Mouse (Mus musculus): ENCODE results near the gene Olfr653.

Gene Olfr653

DNA sequence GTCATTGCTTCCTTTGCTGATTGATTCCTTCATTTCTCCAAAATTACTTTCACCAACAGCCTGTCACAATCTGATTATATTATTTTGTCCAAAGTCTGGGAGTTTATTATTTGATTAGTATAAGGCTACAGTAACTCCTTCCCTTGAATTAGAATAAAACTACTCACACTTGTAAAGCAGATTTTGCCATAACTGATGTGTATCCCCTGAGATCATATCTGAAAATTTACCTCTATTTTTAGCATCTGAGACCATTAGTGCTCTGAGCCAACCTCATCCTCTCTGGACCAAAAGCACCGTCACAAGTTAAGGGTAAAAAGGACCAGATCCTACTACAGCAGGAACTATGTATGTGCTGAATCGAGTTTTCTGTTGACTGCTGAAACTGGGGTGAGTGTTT lies at the start of gene Olfr653:
Olfr653 (plus strand) TSS at position 301 of the 400 bp plus-strand sequence.
- DNase-seq (ENCODE audit: low read depth, low spot score) = no peak

DNA sequence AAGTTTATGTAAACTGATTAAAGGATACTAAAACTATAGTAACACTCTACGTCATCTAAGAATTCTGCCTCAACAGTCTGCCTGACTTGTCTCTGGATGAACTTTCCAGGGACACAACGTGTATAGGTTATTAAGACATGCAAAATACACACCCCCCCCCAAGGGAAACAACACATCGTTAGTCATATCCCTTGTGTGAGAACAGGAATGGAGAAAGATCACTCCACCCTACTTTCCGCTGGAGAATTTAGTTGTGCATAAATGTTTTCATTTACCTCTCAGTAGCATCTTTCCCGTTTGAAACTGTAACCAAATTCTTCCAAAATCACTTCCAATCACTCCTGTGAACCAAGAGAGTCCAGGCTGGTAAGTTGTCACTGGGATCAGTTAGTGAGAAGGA lies 27.3 kb upstream of the Olfr653 start, which contains the start of gene Olfr651:
Olfr651 (plus strand) TSS at position 301 of the 400 bp plus-strand sequence.
- no peak for DNase-seq (ENCODE audit: low read depth, low spot score)

DNA sequence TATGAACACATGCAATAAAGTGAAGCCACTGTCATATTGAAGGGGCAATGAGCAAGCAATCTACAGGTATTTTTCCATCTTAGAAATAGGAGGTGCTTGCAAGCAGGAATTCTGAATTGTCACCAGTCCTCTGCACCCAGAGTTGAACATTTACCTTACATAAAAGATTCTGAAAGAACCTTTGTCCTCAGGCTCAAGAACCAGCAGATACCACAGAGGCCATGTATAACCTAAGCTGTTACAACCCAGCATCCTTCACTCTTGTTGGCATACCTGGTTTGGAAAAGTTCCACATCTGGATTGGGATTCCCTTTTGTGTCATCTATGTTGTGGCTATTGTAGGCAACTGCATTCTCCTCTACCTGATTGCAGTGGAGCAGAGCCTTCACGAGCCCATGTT lies 24.4 kb upstream of the Olfr653 start:
- DNase-seq (ENCODE audit: low read depth, low spot score) = no peak

DNA sequence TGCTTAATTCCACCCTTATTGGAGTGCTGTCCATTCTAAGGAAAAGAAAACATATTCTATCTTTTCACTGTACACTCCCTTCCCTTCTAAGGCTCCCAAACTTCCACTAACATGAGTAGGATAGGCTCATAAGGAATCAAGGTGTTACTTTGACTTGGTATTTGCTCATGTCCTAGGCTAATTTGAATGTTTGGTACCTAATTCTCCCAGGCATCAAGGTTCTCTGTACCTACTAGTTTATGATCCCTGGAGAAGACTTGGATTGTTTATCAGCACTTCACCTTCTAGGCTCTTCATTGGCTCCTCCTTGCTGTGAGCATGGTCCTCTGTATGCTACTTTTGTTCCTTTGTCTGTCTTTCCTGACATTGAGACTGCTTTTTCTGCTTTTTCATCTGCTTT lies 16.5 kb upstream of the Olfr653 start, which contains the start of gene Olfr652:
Olfr652 (plus strand) TSS at position 301 of the 400 bp plus-strand sequence.
- DNase-seq (ENCODE audit: low read depth, low spot score) = no peak

DNA sequence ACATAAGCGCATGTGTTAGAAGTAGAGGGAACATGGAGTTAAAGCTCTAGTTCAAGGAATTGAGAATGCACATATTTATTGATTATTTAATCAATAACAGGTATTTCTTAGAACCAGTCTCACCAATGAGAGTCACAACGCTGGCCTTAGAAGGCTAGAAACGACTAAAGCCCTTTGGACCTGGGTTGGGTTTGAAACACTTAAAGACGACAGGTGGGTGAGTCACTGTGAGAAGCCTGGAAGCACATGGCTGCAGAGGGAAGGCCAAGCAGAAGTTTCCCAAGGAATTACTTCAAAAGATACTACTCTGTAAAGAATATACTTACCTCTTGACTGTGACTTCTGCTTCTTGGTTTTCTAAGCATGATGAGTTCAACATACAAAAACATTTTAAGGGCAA lies 3.7 kb downstream of the Olfr653 start:
- no peak for DNase-seq (ENCODE audit: low read depth, low spot score)

DNA sequence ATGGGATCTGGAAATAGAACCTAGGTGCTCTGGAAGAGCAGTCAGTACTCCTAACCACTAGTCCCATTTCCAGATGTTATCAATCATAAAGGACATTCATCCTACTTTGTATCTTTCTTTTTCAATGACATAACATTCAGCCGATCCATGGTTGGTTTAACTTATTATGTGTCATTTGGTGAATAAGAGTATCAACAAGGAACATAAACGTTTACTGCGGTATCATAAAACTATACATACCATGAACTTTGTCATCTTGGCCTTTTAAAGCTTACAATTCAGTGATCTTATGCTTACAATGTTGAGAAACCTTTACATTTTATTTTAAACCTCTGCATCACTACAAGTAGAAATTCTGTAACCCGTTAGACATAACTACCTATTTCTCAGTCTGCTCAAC lies 4.3 kb downstream of the Olfr653 start:
- no peak for DNase-seq (ENCODE audit: low read depth, low spot score)

DNA sequence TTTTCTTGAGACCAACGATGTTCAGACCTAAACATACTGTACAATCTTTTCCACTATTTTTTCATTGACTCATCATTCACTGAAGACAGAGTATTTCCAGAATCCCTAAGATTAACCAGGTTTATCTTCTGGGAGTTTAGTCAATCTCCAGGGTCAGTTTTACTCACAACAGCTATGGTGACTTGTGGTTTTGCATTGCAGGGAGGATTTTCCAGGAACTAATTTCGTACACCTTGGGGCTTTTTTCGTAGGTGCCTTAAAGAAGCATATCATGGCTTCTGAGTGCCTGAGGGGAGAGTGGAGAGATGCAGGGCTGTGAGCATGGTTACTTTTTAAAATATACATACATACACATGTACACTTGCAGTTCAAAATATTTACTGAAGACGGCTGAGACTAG lies 9.6 kb downstream of the Olfr653 start, which contains the start of gene Olfr654:
Olfr654 (plus strand) TSS at position 301 of the 400 bp plus-strand sequence.
- DNase-seq (ENCODE audit: low read depth, low spot score) = no peak

DNA sequence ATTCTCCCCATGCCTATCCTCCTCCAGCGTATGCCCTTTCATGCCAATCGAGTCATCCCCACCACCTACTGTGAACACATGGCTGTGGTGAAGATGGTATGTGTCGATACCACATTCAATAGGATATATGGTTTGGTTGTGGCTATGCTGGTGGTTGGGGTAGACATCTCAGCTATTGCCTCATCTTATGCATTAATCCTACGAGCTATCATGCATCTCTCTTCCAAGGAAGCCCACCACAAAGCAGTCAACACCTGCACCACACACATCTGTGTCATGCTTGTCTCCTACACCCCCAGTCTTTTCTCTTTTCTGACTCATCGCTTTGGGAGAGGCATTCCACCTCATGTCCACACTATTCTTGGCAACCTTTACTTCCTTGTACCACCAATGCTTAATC lies 11.2 kb downstream of the Olfr653 start:
- no peak for DNase-seq (ENCODE audit: low read depth, low spot score)

DNA sequence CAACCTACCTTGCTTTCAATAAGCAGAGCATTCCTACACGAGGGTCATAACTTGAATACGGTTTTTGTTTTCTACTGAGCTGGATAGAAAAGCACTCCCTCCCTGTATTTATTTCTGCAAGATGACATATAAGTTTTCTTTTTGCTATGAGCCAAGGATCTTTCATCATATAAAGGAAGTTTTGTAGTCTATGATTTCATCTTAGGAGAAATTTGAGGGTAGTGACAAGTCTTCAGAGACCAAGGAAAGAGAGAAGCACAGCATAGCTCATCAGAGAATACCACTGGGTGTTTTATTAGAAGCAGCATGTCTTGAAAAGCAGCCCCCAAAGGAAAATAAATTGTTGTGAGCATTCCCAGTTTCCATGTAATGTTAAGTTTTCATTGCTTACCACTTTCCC lies 24.6 kb downstream of the Olfr653 start, which contains the start of gene Olfr655:
Olfr655 (minus strand) TSS at position 101 of the 400 bp plus-strand sequence.
- DNase-seq (ENCODE audit: low read depth, low spot score) = no peak

DNA sequence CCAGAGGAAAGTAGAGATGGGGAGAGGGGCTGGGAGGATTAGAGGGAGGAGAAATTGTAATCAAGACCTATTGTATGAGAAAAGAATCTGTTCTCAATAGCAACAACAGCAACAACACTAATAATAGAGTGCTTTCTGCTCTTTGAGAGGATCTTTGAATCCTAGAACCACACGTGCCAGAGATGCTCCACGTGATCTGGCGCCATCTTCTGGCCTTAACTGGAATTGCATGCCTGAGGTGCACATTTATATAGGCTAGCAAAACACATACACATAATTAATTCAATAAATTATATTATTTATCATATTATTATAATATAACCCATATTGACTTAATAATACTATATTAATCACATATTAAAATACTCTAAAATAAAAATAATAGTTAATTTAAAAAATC lies 26.1 kb downstream of the Olfr653 start:
- no peak for DNase-seq (ENCODE audit: low read depth, low spot score)

DNA sequence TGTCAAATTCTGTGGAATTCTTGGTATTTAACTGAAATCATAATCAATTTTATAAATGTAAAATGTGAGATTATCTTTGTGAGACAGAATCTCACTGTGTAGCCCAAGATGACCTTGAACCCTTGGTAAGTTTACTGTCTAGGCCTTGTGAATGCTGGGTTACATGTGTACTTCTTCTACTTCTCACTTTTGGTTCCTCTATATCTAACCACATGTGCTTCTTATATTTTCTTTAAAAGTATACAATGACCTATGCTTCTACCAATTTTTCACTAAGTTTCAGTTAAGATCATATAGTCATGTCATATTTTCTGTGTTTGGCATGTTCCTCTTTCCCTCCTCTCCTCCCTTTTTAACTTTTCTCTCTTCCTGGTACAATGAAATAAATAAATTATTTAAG lies 27.6 kb downstream of the Olfr653 start:
- no peak for DNase-seq (ENCODE audit: low read depth, low spot score)

DNA sequence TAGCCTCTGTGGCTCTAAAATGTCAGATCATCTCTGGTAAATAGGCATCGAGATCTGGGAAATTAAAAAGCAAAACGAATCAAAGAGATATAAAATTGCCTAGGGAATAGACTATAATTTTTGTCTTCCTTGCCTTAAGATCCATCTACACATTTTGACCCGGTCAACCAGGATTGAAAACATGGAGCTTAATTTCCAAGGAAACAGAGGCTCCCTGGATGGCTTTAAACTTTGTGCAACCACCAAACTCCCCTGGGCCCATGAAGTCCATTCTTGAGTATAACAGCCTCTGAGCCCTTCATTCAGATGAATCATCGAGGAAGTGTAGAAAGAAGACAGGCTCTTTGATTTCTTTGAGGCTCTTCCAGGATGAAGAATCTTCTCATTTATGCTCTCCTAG lies 36.5 kb downstream of the Olfr653 start, which contains the start of gene Olfr656:
Olfr656 (plus strand) TSS at position 301 of the 400 bp plus-strand sequence.
- DNase-seq (ENCODE audit: low read depth, low spot score) = no peak

DNA sequence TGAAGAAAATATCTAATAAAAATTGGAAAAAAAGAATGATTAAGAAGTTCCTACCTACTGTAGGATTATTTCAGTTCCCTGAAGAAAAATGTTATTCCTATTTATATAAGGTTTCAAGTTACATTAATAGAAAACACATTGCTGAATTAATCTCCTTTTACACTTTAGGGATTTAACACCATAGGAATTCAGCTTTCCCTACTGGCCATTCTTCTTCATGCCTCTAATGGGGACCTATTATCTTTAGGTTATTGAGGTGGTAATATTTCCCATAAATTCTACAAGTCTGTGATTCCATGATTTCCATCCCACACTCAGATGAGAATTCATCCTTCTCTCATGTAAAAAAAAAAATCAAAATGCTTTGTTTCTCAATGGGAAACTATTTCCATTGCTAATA lies 47.4 kb downstream of the Olfr653 start, which contains the start of gene Olfr657:
Olfr657 (plus strand) TSS at position 301 of the 400 bp plus-strand sequence.
- DNase-seq (ENCODE audit: low read depth, low spot score) = no peak
